Mouse (Mus musculus): ENCODE measurements at regions not wholly inside any gene's neighbourhood (a gene's known extent, or its start where the extent isn't known, plus 50 kb on each side); places are given as distances from the start of the nearest gene placed in this dataset.
A peak's percentile ranks its signal among the peaks of the same experiment; 100 is the strongest.

DNA sequence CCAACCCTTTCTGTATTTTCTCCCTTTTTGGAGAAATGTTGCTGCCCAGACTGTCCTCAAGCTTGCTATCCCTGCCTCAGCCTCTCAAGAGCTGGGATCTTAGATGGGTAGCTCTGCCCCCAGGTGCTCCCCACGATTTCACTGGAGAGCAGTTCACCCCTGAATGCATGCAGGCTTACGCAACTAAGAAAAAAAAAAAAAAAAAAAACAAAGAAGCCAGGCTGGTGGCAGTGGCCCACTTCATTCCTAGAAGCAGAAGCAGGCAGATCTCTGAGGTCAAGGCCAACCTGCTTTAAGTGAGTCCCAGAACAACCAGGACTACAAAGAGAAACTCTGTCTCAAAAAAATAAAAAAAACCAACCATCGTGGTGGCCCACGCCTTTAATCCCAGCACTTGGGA is 51.2 kb upstream of the Fbxo11 start:
- ATAC-seq (ENCODE audit: poor library complexity, severe bottlenecking) = no peak

DNA sequence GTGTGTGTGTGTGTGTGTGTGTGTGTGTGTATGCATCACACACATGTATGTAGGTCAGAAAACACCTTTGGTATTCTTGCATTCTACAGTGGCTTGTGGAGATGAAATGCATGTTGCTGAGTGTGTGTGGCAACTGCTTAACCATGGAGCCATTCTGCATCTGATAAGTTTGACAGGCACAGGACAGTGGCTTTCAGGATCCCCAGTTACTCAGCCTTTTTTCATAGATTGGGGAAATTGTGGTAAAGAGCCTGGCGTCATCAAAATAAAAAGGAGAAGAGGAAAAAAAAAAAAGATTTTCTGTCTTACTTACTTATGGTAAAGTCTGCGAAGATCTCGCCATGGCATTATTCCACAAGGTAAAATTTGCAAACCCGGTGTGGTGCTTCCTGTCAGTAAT is 53.6 kb upstream of the Fbxo11 start:
- peak; percentile 83 for ATAC-seq (ENCODE audit: poor library complexity, severe bottlenecking)

DNA sequence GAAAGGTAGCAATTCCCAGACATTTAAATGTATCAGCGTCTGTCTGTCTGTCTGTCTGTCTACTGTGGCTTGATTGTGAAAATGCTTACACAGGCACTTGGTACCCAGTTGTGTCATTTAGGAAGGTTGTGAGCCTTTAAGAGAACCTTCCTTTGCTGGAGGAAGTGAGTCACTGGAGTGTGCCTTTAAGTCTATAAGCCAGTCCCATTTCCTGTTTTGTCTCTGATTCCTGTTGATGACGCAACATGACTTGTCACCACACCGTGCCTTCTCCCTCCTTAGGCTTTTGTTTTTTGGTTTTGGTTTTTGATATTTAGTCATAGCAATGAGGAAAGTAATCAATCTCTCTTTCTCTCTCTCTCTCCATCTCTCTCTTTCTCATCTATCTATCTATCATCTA is 58.6 kb upstream of the Fbxo11 start:
- ATAC-seq (ENCODE audit: poor library complexity, severe bottlenecking) = peak; percentile 91

DNA sequence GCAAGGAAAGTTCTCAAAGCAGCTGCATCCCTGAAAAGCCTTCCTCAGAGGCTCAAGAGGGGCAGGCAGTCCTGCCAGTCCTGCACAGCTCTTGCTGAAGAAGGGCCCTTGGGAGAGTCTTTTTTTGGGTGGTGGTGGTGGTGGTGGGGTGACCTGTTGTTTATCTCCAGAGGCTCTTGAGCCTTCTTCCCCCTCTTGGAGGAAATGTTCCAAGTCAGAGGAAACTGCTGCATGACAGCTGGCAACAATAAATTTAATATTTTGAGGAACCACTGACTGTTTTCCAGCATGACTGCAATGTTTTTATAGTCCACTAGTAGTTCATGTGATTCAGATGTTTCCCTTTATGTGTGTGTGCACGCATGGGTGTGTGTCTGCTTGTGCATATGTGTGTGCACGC is 62.0 kb upstream of the Fbxo11 start:
- no peak for ATAC-seq (ENCODE audit: poor library complexity, severe bottlenecking)

DNA sequence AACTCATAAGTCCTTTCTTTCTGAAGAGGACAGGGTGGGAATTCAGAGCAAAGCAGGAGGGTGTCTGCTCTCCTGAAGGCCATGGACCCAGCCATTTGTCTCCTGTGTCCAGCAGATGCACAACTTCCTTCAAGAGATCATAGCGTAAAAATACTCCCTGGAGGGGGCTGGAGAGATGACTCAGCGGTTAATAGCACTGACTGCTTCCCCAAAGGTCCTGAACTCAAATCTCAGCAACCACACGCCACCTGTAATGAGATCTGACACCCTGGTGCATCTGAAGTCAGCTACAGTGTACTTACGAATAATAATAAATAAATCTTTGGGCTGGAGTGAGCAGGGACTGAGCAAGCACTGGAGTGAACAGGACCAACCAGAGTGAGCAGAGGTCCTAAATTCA is 66.2 kb upstream of the Fbxo11 start:
- no peak for ATAC-seq (ENCODE audit: poor library complexity, severe bottlenecking)

DNA sequence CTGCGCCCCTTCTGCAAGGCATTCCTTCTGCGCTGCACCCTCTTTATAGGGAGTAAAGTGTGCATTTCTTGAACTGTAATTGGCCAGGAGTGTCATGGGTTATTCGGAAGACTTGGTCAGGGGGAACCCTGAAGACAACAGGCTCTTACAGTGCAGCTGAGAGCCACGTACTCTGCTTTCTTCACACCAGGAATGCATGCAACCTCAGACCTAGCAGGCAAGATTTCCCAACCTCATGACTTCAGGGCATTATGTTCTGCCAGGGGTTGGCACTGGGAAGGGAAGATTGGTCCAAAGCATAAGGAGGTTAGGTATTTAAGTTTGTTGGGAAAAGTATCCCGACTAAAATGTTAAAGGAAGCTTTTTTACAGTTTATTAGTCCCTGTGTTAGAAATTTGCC is 66.9 kb upstream of the Fbxo11 start:
- ATAC-seq (ENCODE audit: poor library complexity, severe bottlenecking) = no peak

DNA sequence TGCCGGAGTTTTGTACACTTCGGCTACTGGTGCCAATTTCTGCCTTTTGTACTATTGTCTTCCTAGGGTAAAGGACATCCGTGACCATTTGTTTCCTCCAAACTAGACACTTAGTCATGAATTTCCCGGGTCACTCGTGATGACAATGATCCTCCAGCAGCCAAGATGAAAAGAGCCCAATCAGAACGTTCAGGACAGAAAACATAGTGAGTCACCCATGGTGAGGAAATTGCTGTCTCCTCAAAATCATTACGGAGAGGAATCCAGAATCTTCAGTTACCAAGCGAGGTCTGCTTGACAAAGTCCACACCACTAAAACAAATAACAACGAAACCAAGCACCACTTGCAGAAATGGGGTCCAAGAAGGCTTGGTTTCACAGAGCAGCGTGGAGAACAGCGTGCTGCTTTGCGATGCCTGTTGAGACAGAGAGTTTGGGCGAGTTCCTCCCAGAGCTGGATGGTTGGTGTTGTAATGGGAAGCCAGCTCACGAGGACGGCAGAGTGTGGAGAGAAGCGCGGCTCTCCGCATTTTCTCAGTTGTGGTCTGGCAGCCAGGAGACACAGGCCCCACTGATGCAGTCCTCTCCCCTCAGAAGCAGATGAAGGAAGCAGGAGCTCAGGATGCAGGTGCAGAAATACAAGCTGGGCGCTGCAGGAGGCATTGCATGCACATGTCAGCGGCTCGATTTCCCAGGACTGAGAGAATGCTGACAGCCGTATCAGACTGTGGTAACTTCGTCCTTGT is 67.7 kb upstream of the Fbxo11 start:
- peak; percentile 91 for ATAC-seq (ENCODE audit: poor library complexity, severe bottlenecking)

DNA sequence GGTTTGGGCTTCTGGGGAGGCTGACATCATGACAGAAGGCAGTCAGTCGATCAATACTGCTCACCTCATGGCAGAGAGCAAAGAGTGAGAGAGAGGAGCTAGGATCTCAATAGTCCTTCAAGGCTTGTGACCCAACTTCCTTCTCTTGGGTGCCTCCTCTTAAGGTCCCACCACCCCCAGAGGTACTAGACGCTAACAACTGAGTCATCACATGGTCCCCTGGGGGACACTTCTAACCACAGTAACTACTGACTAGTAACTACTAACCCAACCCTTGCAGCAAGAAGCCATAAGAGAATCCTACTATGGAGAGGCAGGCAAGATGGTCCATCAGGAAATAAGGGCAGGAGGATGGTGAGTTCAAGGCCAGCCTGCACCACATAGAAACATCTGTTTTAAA is 69.5 kb upstream of the Fbxo11 start:
- ATAC-seq (ENCODE audit: poor library complexity, severe bottlenecking) = no peak

DNA sequence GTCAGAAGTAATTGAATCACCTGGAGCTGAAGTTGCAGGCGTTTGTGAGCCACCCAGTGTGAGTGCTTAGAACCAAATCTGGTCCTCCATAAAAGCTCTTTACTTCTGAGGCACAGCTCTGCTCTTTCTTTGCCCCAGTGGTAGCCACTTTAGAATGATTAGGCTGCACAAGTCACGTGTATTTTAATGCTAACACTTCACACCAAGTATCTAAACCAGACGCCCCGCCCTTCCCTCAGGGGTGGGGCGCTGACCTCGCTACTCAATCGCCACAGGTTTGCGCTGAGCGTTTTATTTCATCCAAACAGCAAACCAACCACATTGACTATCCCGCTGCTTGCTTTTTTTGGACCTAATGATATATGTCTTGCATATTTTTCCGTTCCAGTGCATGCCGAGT is 76.4 kb upstream of the Fbxo11 start:
- ATAC-seq (ENCODE audit: poor library complexity, severe bottlenecking) = no peak

DNA sequence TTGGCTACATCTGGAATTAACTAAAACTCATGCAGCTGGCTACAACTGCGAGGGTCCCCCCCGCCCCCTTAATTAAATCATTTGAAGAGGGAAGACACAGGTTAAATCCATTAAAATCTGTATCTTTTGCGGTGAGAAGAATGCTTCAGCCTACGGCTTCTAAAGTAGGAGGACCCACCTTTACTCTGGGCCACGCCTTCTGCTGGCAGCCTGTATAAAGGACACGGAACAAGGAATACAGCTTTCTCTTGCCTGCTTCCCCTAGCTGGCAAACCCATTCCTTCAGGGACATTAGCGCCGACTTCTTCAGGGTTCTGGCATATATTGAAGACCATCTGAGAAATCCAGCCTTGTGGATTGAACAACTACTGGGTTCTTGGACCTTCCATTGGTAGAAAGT is 76.9 kb upstream of the Fbxo11 start:
- no peak for ATAC-seq (ENCODE audit: poor library complexity, severe bottlenecking)

DNA sequence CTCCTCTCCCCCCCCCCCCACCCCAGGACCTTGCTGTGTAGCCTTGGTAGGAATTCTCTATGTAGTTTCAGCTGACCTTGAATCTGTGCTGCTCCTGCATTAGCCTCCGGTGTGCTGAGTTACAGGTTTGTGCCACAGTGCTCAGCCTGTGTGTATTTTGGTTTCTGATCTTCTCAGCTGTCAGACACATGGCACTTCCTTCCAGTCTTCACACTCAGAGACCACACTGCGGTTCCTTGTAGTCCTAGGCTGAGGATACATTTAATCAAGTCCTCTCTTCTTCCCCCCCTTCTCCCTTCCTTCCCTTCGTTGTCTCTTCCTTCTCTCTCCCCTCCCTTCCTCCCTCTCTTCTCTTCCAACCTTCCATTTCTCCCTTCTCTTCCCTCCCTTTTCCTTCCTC is 77.7 kb upstream of the Fbxo11 start:
- ATAC-seq (ENCODE audit: poor library complexity, severe bottlenecking) = peak; percentile 52; the same call in 1 of the 2 replicates

DNA sequence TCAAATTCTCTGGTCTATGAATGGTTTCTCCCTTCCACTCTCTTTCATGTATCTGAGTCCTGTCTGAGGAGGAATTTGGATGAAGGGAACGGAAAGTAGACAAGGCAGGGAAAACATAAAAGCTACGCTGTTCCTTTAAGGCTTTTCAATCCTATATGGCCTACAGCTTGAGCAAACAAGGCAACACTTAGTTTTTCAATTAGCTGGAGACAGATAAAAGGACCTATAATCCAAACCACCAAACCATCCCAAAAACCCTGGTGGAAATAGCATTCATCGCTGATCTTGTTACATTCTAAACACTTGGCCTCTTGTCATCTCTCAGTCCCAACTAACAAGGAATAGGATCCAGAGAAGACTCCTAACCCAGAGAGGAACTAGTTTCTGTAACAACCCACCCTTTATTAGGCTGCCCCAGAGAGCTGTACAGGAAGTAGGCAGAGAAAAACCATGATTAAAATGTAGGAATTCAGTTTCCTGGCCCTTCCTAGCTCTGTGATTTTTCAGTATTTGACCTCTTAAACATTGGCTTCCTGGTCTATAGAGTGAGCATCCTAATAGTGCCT is 78.4 kb upstream of the Fbxo11 start:
- ATAC-seq (ENCODE audit: poor library complexity, severe bottlenecking) = no peak

DNA sequence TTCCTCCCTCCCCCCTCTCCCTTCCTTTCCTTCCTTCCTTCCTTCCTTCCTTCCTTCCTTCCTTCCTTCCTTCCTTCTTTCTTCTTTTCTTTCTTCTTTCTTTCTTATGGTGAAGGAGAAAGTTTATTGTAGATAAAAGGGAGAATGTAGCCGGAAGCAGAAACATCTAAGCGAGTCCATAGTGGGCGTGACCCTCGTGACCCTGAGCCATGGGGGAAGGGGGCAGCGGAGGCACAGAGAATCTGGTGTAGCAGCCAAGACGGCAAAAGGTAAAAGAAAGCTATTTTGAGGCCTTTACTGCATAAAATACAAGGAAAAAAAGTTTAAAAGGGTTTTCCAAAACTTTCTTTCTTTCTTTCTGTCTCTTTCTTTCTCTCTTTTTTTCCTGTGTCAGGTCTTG is 93.5 kb upstream of the Fbxo11 start:
- no peak for ATAC-seq (ENCODE audit: poor library complexity, severe bottlenecking)

DNA sequence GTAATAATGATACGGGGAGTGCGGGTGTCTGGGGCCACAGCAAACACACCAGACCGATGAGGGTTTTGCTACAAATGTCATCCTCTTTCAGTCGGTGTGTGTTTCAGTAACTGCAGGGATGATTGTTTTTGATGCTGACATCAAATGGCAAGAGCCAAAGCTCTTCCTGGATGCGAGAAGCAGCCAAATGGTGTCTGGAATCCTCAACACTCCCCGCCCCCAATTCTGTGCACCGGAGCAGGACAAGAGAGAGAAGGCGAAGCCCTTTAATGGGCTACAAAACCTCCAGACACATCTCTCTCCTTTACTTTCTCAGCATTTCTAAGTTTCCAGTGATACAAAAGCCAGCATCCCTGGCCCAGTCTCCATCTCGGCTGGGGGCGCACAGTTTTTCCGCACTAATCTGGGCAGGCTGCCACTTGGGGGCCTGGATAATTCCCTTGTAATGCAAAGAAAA is 94.1 kb upstream of the Fbxo11 start:
- no peak for ATAC-seq (ENCODE audit: poor library complexity, severe bottlenecking)

DNA sequence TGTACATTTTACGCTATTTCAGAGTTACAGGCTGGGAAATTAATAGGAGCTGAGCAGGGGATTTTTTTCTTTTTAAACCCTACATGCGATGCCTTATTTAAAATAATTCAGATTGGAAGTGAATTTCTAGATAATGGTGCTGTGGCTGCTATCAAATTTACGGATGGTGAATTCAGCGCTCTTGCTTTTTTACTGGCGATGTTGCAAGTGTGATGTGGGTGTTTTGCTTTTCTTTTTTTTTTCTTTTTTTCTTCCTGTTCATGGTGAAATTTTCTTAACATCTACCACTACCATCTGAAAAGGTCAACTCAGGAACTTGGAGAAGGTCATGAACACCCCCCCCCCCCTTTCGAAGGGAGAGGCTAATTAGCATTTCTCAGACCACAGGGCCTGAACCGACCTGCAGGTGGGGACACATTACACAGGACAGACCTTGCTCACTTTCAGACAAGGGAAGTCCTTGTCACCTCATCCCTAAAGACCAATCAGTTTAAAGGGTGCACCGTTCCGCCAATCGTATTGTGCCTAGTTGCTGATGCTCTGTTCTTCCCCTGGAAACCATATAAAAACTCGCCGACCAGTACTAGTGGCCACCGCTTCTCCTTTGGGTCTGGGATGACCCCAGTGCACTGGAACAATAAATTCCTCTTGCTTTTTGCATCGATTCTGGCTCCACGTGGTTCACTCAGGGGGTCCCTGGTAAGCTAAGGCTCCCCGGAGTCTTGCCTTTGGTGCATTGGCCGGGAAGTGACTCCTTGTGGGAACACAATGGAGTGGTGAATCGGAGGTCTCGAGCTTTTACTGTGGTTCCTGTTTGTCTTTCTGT is 95.0 kb upstream of the Fbxo11 start:
- no peak for ATAC-seq (ENCODE audit: poor library complexity, severe bottlenecking)

DNA sequence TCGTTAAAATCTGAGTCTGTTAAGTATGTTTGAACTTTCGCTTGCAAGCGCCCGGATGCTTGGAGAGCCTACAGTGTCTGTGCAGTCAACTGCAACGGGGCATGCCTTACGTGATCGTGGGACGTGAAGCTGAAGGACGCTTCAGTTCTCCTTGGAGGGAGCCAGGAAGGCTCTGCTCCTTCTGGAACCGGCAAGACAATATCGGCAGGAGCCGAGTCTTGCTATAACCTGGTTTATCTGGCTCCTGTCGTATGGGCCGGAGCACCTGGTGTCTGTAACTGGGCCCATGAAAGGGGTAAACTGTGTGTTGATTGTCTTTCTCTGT is 95.5 kb upstream of the Fbxo11 start:
- no peak for ATAC-seq (ENCODE audit: poor library complexity, severe bottlenecking)

DNA sequence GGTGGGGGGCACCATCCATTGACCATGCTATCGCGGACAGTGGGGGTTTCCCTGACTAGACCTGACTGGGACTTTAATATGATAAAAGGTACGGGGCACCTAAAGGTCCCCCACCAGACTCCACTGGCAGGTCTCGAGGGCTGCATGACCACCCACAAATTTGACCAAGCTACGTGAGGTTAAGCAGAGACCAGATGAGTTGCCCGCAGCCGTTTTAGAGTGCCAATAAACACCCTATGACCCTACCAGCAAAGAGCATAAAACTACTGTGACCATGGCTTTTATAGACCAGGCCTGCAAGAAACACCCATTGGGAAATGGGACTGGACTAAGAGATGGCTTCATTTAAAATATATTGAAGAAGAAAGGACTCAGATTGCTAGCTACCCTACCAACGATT is 96.7 kb upstream of the Fbxo11 start:
- no peak for ATAC-seq (ENCODE audit: poor library complexity, severe bottlenecking)

DNA sequence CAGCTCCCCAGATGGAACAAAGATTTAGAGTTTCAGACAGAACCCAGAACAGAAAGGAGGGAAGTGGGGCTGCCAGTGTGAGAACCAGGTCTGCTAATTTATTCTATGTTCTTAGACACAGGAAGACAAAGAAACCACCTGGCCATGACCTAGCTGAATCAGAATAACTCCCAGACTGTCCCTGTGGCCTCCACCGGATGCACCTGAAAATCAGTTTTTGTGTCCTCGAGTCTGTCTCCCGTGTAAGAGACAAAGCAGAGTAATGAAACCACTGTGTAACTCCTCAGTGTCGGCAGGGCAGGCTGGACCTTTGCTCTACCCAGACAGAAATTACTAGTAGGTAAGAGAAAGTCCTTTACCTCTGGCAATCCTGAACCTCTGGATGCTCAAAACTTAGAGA is 99.7 kb upstream of the Fbxo11 start:
- ATAC-seq (ENCODE audit: poor library complexity, severe bottlenecking) = no peak

DNA sequence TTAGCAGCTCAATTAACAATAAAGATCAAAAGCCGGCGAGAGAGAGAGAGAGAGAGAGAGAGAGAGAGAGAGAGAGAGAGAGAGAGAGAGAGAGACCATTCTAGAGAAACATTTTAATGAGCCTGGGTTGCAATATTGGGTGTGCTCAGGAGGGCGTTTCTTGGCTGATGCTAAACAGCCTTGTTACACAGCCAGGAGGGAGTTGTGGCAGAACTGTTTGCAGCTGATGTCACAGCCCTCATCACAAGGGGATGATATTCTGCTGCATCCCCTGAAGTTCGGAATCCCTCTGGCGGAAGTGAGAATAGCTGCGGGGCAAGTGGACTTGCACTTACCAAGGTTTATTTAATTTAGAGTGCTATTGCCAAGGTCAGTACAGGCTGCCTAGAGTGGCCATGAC is 100.7 kb upstream of the Fbxo11 start:
- ATAC-seq (ENCODE audit: poor library complexity, severe bottlenecking) = no peak

DNA sequence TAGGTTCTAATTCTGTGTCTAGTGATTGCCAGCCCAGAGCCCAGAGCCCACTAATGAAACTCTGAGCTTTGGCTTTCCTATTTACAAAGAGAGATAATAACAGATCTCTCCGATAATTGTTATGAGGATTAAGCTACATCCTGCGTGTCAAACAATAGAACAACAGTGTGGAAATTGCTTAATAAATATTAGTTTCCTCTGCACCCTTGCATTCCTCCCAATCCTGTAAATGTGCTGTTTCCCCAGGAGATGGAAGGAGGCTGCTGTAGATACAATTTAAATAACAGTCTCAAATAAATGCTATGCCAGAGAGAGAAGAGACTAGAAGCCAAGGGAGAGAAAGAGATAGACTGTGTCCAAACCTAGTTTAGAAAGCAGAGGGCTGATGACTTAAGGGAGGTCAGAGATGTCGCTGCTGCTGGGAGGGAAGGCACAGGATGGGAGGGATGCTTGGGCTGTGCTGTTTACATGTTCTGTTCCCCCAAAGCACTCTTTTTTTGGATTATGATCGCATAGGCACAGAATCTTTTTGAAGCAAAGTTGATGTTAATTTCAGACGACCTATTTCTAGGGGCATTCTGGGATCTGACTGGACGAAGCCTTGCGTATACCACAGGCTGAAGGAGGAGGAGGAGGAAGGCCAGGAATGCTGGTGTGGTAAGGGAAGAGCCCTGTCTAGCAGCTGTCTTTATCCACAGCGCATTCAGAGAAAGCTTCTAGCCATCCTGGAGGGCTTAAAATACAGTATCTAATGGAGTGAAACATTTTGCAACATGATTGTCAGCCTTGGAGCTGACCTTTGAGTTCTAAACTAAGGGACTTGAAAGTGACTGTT is 103.4 kb upstream of the Fbxo11 start:
- ATAC-seq (ENCODE audit: poor library complexity, severe bottlenecking) = no peak

DNA sequence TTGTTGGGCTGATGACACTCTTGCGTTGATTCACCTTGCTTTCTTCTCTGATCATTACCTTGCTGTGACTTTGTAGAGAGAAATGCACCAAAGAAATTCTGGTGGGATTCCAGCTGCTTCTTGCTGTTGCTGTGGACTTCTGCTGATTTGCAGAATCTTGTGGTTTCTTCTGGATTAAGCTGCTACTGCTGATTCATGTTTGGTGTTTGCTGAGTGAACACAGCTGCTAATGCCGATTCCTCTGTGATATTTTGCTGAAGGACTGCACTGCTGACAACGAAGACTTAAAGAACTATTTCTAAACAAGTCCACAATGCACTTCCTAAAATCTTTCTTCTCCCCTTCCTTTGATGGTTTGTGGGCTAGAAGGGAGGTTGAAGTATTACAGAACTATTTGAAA is 106.5 kb upstream of the Fbxo11 start:
- no peak for ATAC-seq (ENCODE audit: poor library complexity, severe bottlenecking)

All from megakaryocyte, adult 5-6 weeks (primary cell).